Mouse (Mus musculus): ENCODE data around the gene Cpeb1.
A peak's percentile ranks its signal among the peaks of the same experiment; 100 is the strongest.

The Cpeb1 gene

GRCm38 (mm10) chr7:81326043-81326442, 129.2 kb downstream of the Cpeb1 start:
- DNase-seq (ENCODE audit: low read depth), result no peak

- no peak for DNase-seq (ENCODE audit: low read depth)
These were observed 133.5 kb downstream of the Cpeb1 start for GRCm38 (mm10) chr7:81321776-81322175.

- no peak for DNase-seq (ENCODE audit: low read depth)
These were observed 135.5 kb downstream of the Cpeb1 start for GRCm38 (mm10) chr7:81319749-81320148.

GRCm38 (mm10) chr7:81315583-81315982, 139.7 kb downstream of the Cpeb1 start:
- DNase-seq (ENCODE audit: low read depth), result no peak

GRCm38 (mm10) chr7:81311581-81311980, 143.7 kb downstream of the Cpeb1 start:
- no peak for DNase-seq (ENCODE audit: low read depth)

- DNase-seq (ENCODE audit: low read depth), result no peak
These were observed 144.1 kb downstream of the Cpeb1 start for GRCm38 (mm10) chr7:81311130-81311529.

GRCm38 (mm10) chr7:81309247-81309646, 146.0 kb downstream of the Cpeb1 start:
- no peak for DNase-seq (ENCODE audit: low read depth)

- no peak for DNase-seq (ENCODE audit: low read depth)
These were observed 147.5 kb downstream of the Cpeb1 start for GRCm38 (mm10) chr7:81307735-81308134.

GRCm38 (mm10) chr7:81304675-81305074, 150.6 kb downstream of the Cpeb1 start:
- no peak for DNase-seq (ENCODE audit: low read depth)

- DNase-seq (ENCODE audit: low read depth), result no peak
These were observed 151.2 kb downstream of the Cpeb1 start for GRCm38 (mm10) chr7:81304100-81304499.

GRCm38 (mm10) chr7:81303682-81304081, 151.6 kb downstream of the Cpeb1 start:
- peak; percentile 52 for DNase-seq (ENCODE audit: low read depth)

GRCm38 (mm10) chr7:81301323-81301722, 153.9 kb downstream of the Cpeb1 start:
- no peak for DNase-seq (ENCODE audit: low read depth)

- no peak for DNase-seq (ENCODE audit: low read depth)
These were observed 157.1 kb downstream of the Cpeb1 start for GRCm38 (mm10) chr7:81298206-81298605.

Measured in naive thymus-derived CD4-positive, alpha-beta T cell, adult 2 months (primary cell).